Mouse (Mus musculus): ENCODE data around the gene Olfr62. TPM values are rescaled to one million over a fixed set of nuclear protein-coding genes. Genes with fewer than 3 reads are reported as not detected.

Gene Olfr62
- not detected in 2 replicates for polyA plus RNA-seq (2016; fragmentation: Nextera tagmentation; extraction: Ambion mirVana)

DNA sequence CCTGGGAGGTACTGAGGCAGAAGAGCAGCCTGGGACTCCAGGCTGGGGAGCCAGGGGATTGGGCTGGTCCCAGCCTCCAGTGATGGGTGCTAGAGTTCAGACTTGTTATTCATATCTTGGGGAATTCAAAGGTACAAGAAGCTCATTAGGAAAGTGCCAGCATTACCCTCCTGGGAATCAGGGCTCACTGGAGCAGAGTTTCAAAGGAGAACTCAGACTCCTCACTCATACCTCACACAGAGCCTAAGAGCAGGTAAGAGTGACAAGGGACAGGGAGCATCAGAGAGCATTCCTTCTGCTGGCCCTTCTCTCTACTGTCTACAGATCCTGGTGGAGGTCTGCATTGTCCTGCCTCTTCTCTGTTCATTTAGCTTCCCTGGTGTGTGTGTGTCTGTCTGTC, at the start of gene Olfr62:
Gene Olfr62, plus strand, starts transcription at position 301 of the 400 bp plus-strand sequence.
- Histone ChIP-seq H3K4me3 (no peak within 1 kb of the TSS), H3K27me3 (ENCODE audit: insufficient read depth, poor library complexity, severe bottlenecking) (no peaks in the 10 kb centered on the region), H3K4me1 (no peaks in the 10 kb centered on the region), H3K36me3 (no peaks in the 10 kb centered on the region), H3K9me3 (no peaks in the 10 kb centered on the region), H3K27ac (no peak within 1 kb of the TSS)
- DNase-seq (ENCODE audit: low spot score) = no peak

DNA sequence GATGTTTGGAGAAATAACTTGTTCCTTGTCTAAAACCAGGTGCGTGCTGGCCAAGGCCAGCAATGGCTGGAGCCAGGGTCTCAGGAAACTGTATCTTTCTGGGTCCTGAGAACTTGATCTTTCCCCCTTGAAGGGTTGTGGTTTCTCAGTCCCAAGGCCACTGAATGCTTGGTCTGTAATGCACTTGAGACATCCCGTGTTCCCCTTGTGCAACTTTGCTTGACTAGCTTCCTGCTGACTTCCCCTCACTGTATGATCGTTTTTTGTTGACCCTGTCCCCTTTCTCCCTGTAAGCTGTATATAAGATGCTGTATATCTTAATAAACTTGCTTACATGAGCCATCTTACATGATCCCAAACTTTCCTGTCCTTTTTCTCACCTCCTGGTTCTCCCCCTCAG, 48.9 kb upstream of the Olfr62 start:
- Histone ChIP-seq H3K9me3 (no peaks in the 10 kb centered on the region), H3K4me1 (no peaks in the 10 kb centered on the region), H3K4me3 (no peak overlapping the region), H3K27ac (no peak overlapping the region), H3K27me3 (ENCODE audit: insufficient read depth, poor library complexity, severe bottlenecking) (peaks cover 8% of the 10 kb centered on the region), H3K36me3 (no peaks in the 10 kb centered on the region)
- DNase-seq (ENCODE audit: low spot score) = no peak
- 70% methylated on average over 3 of the region's 3 CpGs for WGBS

DNA sequence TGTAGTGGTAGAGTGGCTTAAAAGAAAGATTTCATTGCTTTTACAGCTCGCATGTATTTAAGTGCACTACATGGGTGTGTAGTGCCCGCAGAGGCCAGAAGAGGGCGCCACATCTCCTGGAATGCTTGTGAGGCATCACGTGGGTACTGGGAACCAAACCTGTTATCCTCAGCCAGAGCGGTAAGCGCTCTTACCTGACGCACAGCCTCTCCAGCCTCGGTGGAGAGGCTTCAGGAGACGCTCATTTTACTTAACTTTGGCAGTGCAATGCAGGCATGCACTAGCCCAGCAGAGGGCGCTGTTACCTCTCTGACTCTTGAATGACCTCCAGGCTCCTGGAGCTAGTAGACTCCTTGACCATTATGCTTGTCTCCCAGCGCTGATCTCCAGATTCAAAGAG, 46.1 kb upstream of the Olfr62 start:
- H3K27ac ChIP-seq = no peak overlapping the region
- peaks cover 8% of the 10 kb centered on the region for H3K27me3 ChIP-seq (ENCODE audit: insufficient read depth, poor library complexity, severe bottlenecking)
- no peaks in the 10 kb centered on the region for H3K9me3 ChIP-seq
- H3K36me3 ChIP-seq = no peaks in the 10 kb centered on the region
- 26% methylated on average over 11 of the region's 11 CpGs for WGBS
- no peak for DNase-seq (ENCODE audit: low spot score)
- no peaks in the 10 kb centered on the region for H3K4me1 ChIP-seq
- no peak overlapping the region for H3K4me3 ChIP-seq

DNA sequence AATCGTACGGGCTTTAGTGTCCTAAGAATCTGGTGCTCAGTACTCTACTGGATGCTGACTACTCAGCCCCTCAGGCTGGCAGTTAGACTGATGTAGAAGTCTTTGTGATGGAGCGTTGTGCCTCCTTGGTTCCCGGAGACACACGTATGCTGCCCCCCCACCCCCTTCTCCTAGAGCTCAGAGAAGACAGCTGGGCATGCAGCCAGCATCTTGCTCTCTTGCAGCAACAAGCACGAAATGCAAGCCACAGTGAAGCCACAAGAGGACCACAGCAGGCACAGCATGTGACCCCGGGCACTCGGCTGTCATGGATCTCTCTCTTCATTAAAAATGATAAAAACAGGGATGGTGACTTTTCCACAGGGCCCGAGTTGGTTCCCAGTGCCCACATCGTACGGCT, 43.3 kb upstream of the Olfr62 start:
- H3K27ac ChIP-seq = no peak overlapping the region
- H3K27me3 ChIP-seq (ENCODE audit: insufficient read depth, poor library complexity, severe bottlenecking) = peaks cover 5% of the 10 kb centered on the region
- H3K9me3 ChIP-seq = 0 out of 2 replicates have a peak, but pooled peaks cover 4% of the 10 kb centered on the region
- no peak for DNase-seq (ENCODE audit: low spot score)
- no peak overlapping the region for H3K4me3 ChIP-seq
- 81% methylated on average over 11 of the region's 11 CpGs for WGBS
- H3K36me3 ChIP-seq = no peaks in the 10 kb centered on the region
- no peaks in the 10 kb centered on the region for H3K4me1 ChIP-seq

DNA sequence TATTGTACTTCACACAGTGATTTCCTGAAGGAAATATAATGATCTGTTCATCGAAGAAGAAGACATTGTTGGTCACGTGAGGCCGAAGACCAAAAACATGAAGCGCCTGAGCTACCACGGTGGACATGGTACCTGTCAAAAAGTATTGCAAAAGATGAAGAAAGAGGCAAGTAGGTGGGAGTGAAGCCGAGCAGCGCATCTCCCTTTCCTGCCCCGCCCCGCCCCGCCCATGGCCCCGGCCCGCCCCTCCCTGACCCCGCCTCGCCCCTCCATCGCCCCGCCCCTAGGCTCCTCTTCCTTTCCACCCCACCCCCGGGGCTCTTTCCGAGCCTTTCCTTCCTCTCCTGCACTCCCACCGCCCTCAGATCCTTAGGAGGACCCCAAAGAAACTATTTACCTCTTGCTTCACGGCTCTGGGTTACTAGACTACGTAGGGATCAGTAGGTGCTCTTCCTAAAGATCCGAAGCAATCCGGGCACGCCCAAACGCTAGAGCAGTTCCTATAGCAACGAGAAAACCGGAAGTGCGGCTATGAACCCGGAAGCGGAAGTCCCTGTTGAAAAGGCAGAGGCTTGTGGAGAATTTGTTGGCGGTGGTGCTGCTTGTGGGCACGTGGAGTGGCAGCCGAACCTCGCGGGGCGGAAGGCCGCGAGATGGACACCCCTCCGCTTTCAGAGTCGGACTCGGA, 38.3 kb upstream of the Olfr62 start, which contains the start of the genes Cfap57 and Ebna1bp2:
Gene Cfap57, minus strand, starts transcription at position 499 of the 688 bp plus-strand sequence.
Gene Ebna1bp2, plus strand, starts transcription at position 521 of the 688 bp plus-strand sequence.
- no peaks in the 10 kb centered on the region for H3K27me3 ChIP-seq (ENCODE audit: insufficient read depth, poor library complexity, severe bottlenecking)
- under 1% methylated on average over 40 of the region's 41 CpGs for WGBS
- peak; percentile 96 for DNase-seq (ENCODE audit: low spot score)
- H3K4me3 ChIP-seq = peak within 1 kb of the TSS; percentile 80
- H3K36me3 ChIP-seq = peaks cover 26% of the 10 kb centered on the region
- 0 out of 2 replicates have a peak, but pooled peaks cover 4% of the 10 kb centered on the region for H3K9me3 ChIP-seq
- H3K27ac ChIP-seq = peak within 1 kb of the TSS; percentile 74
- H3K4me1 ChIP-seq = peaks cover 10% of the 10 kb centered on the region

DNA sequence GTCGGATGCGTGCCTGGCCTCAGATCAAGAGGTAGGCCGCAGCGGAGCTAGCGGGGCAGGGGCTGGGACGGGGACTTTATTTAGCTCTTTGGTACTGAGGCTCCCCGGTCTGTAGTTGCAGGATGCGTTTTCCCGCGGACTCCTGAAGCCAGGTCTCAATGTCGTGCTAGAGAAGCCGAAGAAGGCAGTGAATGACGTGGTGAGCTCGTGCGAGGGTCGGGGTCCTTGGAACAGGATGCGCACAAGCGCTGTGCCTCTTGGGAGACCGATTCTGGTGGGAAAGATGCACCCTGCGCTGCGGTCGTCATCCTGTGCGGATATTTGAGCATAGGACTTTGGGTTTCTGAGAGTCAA, 37.8 kb upstream of the Olfr62 start:
- Histone ChIP-seq H3K27ac (peak overlapping the region; percentile 74), H3K4me3 (peak overlapping the region; percentile 80), H3K36me3 (peaks cover 32% of the 10 kb centered on the region), H3K4me1 (peaks cover 10% of the 10 kb centered on the region), H3K27me3 (ENCODE audit: insufficient read depth, poor library complexity, severe bottlenecking) (no peaks in the 10 kb centered on the region), H3K9me3 (0 out of 2 replicates have a peak, but pooled peaks cover 4% of the 10 kb centered on the region)
- no peak for DNase-seq (ENCODE audit: low spot score)
- WGBS = under 1% methylated on average over 23 of the region's 23 CpGs

DNA sequence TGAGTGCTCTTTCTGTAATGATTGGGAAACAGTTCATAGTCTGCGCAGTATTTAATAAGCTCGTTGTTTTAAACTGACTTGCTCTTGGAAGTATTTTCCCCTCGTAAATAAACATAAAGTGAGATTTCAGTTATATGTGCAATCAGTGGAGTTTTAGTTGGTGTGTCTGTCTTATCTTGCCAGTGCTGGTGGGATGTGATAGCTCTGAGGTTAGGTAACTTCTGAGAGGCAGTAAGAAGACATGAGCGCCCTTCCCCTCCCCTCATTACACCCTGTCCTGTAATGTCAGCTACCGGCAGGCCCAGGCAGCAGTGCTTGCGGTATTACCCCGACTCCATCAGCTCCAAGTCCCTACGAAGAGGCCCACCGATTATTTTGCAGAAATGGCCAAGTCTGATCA, 37.0 kb upstream of the Olfr62 start:
- DNase-seq (ENCODE audit: low spot score) = no peak
- 83% methylated on average over 9 of the region's 9 CpGs for WGBS
- peaks cover 40% of the 10 kb centered on the region for H3K36me3 ChIP-seq
- H3K4me1 ChIP-seq = peaks cover 10% of the 10 kb centered on the region
- no peak overlapping the region for H3K27ac ChIP-seq
- H3K27me3 ChIP-seq (ENCODE audit: insufficient read depth, poor library complexity, severe bottlenecking) = no peaks in the 10 kb centered on the region
- H3K4me3 ChIP-seq = peak overlapping the region; percentile 80
- 0 out of 2 replicates have a peak, but pooled peaks cover 4% of the 10 kb centered on the region for H3K9me3 ChIP-seq

DNA sequence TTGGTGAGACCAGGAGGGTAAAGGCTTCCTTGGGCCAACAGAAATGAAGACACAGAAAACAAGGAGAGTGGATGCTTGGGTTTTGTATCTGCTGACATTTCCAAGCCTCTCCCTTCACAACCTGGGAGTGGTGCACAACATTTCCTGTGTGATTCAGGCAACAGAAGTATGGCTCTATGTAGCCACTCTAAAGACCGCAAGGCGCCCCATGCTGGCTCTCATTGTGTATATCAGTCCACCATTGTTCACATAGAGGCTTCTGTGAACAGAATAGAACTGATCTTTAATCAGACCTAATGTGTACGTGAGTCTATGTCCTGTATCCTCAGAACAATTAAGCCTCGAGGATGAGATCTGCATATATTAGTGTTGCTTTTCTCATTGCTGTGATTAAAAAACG, 28.5 kb upstream of the Olfr62 start:
- WGBS = 92% methylated on average over 5 of the region's 5 CpGs
- H3K9me3 ChIP-seq = no peaks in the 10 kb centered on the region
- no peak overlapping the region for H3K27ac ChIP-seq
- H3K4me1 ChIP-seq = no peaks in the 10 kb centered on the region
- no peak for DNase-seq (ENCODE audit: low spot score)
- H3K27me3 ChIP-seq (ENCODE audit: insufficient read depth, poor library complexity, severe bottlenecking) = no peaks in the 10 kb centered on the region
- peaks cover 64% of the 10 kb centered on the region for H3K36me3 ChIP-seq
- no peak overlapping the region for H3K4me3 ChIP-seq

DNA sequence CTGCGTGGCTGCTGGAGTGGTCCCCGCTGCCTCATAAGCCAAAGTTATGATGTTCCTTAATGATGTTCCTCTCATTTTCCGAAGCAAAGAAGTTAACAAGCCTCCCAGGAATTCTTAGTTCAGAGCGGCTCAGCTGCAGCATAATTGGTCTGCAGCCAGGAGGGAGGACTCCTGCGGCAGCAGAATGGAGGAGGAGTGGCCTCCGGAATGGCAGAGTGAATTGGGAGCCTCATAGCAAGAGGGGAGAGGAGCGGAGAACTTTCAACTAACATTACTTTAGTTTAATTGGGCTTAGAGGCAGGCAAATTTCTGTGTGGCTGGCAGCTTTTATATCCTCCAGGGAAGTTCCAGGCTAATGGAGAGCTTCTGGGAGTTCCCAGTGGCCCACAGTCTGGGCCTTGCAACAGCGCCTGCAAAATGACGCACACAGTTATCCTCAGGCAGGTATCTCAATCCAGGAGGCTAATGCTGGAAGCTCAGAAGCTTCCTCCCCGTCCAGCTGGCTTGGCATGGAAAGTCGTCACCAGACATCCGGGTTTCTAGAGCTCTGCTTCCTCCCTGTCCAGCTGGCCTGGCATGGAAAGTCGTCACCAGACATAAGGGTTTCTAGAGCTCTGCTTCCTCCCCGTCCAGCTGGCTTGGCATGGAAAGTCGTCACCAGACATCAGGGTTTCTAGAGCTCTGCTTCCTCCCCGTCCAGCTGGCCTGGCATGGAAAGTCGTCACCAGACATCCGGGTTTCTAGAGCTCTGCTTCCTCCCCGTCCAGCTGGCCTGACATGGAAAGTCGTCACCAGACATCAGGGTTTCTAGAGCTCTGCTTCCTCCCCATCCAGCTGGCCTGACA, 16.2 kb upstream of the Olfr62 start:
- no peaks in the 10 kb centered on the region for H3K27me3 ChIP-seq (ENCODE audit: insufficient read depth, poor library complexity, severe bottlenecking)
- no peak for DNase-seq (ENCODE audit: low spot score)
- no peaks in the 10 kb centered on the region for H3K36me3 ChIP-seq
- 52% methylated on average over 20 of the region's 20 CpGs for WGBS
- H3K9me3 ChIP-seq = no peaks in the 10 kb centered on the region
- no peak overlapping the region for H3K27ac ChIP-seq
- H3K4me1 ChIP-seq = no peaks in the 10 kb centered on the region
- H3K4me3 ChIP-seq = no peak overlapping the region

DNA sequence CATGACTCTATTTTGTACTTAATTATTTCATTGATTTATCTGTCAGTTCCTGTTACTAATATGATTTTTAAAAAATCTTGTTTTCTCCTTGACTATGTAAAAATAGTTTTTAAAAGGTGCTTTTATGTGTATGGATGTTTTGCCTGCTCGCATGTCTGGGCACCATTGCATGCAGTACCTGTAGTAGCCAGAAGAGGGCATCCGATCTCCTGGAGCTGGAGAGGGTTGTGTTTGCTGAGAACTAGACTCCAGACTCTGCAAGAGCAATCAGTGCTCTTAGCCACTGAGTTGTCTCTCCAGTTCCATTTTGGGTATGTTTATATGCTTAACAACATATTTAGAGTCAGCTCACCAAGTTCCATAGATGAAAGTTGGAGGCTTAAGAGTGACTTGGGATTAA, 13.5 kb upstream of the Olfr62 start:
- H3K4me1 ChIP-seq = no peaks in the 10 kb centered on the region
- no peak for DNase-seq (ENCODE audit: low spot score)
- no peaks in the 10 kb centered on the region for H3K27me3 ChIP-seq (ENCODE audit: insufficient read depth, poor library complexity, severe bottlenecking)
- 5% methylated on average over 2 of the region's 2 CpGs for WGBS
- H3K27ac ChIP-seq = no peak overlapping the region
- no peaks in the 10 kb centered on the region for H3K9me3 ChIP-seq
- no peak overlapping the region for H3K4me3 ChIP-seq
- H3K36me3 ChIP-seq = no peaks in the 10 kb centered on the region

DNA sequence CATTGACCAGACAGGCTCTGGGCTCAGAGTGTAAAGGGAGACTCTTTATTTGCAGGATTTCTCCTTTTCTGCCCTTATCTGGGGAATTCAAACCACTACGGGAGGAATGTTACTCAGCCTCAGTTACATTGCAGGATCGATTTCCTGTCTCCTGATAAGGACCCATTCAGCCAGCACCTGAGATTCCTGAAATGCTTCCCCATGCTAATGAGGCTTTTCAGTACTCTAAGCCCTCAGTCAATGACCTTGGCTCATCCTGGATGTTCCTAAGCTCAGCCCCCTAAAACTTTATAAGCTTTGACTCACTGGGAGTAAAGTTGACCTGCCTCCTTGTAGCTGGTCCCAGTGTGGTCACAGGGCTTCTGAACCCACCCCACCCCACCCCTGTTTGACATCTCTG, 28.3 kb downstream of the Olfr62 start:
- H3K9me3 ChIP-seq = no peaks in the 10 kb centered on the region
- H3K36me3 ChIP-seq = no peaks in the 10 kb centered on the region
- DNase-seq (ENCODE audit: low spot score) = no peak
- no peak overlapping the region for H3K27ac ChIP-seq
- peaks cover 6% of the 10 kb centered on the region; the same call in 1 of the 2 replicates for H3K4me1 ChIP-seq
- H3K4me3 ChIP-seq = no peak overlapping the region
- H3K27me3 ChIP-seq (ENCODE audit: insufficient read depth, poor library complexity, severe bottlenecking) = 0 out of 2 replicates have a peak, but pooled peaks cover 5% of the 10 kb centered on the region
- 14% methylated on average over 2 of the region's 2 CpGs for WGBS

DNA sequence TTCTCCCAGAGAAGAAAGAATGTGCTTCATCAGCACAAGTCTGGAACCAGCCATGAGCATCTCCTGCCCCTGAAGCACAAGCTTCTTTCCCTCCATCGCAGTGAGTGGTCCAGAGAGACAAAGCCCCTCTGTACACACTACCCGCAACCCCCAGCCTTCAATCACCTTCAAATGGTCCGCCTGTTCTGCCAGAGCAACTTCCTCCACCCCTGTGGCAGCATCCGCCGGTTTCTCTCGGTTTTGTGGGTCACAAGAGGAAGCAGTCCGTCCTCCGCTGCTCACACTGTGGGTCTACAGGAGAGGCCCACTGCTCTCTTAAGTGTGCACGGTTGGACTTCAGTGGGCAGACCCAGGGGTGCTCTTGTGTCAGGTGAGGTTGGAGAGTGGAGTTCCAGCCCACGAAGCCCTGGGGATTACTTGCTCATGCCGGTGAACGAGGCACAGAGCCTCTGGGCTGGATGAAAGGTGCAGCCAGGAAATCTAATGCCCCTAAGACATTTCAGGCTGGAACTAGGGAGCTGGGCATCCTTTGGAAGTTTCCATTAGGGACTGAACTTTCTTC, 33.7 kb downstream of the Olfr62 start, which contains the start of gene Olfr1342:
Gene Olfr1342, minus strand, starts transcription at position 345 of the 562 bp plus-strand sequence.
- DNase-seq (ENCODE audit: low spot score) = peak; percentile 64

DNA sequence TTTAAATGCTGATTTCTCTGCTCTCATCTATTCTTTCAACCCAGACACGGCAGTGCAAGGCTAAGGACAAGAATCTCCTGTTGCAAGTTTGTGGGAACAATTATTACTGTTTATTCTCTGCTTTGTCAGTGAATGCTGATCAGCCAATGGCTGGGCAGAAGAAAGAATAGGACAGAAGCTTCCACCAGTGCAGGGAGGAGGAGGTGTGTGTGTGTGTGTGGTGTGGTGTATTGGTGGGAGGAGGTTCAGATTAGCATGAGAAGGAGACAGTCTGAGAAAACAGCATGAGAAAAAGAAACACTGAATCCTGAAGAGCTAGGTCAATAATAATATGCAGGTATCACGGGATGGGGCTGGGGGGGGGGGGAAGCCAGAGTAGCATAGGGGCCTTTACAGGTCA, 35.1 kb downstream of the Olfr62 start:
- DNase-seq (ENCODE audit: low spot score) = peak; percentile 31
- WGBS = 59% methylated on average over 2 of the region's 2 CpGs
- no peaks in the 10 kb centered on the region for H3K9me3 ChIP-seq
- H3K4me3 ChIP-seq = no peak overlapping the region
- no peaks in the 10 kb centered on the region for H3K36me3 ChIP-seq
- no peaks in the 10 kb centered on the region for H3K4me1 ChIP-seq
- no peak overlapping the region for H3K27ac ChIP-seq
- 0 out of 2 replicates have a peak, but pooled peaks cover 6% of the 10 kb centered on the region for H3K27me3 ChIP-seq (ENCODE audit: insufficient read depth, poor library complexity, severe bottlenecking)

More for the DNA sequence above, 33.7 kb downstream of the Olfr62 start, which contains the start of gene Olfr1342:
- Histone ChIP-seq H3K27me3 (ENCODE audit: insufficient read depth, poor library complexity, severe bottlenecking) (0 out of 2 replicates have a peak, but pooled peaks cover 6% of the 10 kb centered on the region), H3K27ac (no peak within 1 kb of the TSS), H3K4me3 (no peak within 1 kb of the TSS), H3K9me3 (no peaks in the 10 kb centered on the region), H3K4me1 (no peaks in the 10 kb centered on the region), H3K36me3 (no peaks in the 10 kb centered on the region)
- WGBS = 54% methylated on average over 12 of the region's 12 CpGs
